Mouse (Mus musculus) lung, adult 2 months (tissue): ENCODE measurements around the gene Cotl1. TPM values are rescaled to one million over a fixed set of nuclear protein-coding genes. Genes with fewer than 3 reads are reported as not detected.

Experiments
- DNase-seq: peaks from one replicate; pipeline ENCODE4 v3.0.0; 2022
- H3K4me1 ChIP-seq: fragments of 200-500 bp; 2 replicates; pipeline ENCODE4 v1.6.1; 2011; ENCODE audit warnings: low read length; ENCODE audit not compliant: control insufficient read depth, insufficient read depth
- H3K4me3 ChIP-seq: fragments of 200-500 bp; replicated peaks from 2 replicates; pipeline ENCODE3; 2011; ENCODE audit warnings: low read depth, mild to moderate bottlenecking, control low read depth, low read length; ENCODE audit errors: extremely low read depth
- CTCF ChIP-seq: fragments of 200-500 bp; IDR thresholded peaks from 2 replicates; pipeline ENCODE4 v1.5.1; 2011; ENCODE audit warnings: mild to moderate bottlenecking, low read length, control low read depth; ENCODE audit not compliant: insufficient read depth
- POLR2A ChIP-seq: fragments of 200-500 bp; IDR thresholded peaks from 2 replicates; pipeline ENCODE4 v1.6.1; 2011; ENCODE audit warnings: low read depth, mild to moderate bottlenecking, control low read depth, low read length, borderline replicate concordance; ENCODE audit errors: extremely low read depth
- WGBS: fragments of 180-500 bp; shearing (Covaris S2); methylation state at CpG from one replicate; pipeline ENCODE4 v1.1.7; 2018; 5-methylcytosine and 5-hydroxymethylcytosine counted together
- polyA plus RNA-seq: library from polyadenylated mRNA; depleted of rRNA; stranded (reverse); fragments of >200 nt; gene quantifications from 2 replicates; pipeline ENCODE4 v1.2.3, GENCODE M21; 2012; rRNA removed

The Cotl1 gene
- polyA plus RNA-seq, 1 experiment = 180 TPM

DNA sequence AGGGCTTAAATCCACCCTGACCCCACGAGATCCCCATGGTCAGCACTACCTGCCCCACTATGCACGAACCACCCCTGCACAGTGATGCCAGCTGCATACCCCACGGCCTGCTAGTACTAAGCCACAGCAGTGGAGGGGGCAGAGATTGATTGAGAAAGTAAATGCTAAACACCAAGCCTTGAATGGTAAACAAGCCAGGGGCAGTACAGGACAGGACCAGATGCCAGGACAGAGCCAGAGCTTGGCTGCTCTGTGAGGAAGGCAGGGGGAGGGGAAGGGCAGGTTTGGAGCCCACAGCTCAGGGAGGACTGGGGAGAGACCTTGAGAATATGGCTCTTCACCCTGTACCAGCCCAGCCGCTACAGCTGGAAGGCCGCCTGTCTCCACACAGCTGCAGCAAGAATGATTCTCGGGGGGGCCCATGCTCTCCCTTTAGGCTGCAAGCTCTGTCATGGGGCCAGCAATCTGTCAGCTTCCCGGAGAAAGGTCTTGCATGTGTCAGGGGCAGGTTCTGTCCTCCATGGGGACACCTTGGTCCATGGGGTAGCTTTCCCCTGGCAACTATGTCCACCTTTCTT lies 63.6 kb downstream of the Cotl1 start:
- WGBS = 75% methylated on average over 7 of the region's 7 CpGs
- no peak for DNase-seq
- Histone ChIP-seq H3K4me1 (peaks cover 10% of the 10 kb centered on the region), H3K4me3 (no peak overlapping the region)
- TF ChIP-seq POLR2A = no peak
- no peak for TF ChIP-seq CTCF

DNA sequence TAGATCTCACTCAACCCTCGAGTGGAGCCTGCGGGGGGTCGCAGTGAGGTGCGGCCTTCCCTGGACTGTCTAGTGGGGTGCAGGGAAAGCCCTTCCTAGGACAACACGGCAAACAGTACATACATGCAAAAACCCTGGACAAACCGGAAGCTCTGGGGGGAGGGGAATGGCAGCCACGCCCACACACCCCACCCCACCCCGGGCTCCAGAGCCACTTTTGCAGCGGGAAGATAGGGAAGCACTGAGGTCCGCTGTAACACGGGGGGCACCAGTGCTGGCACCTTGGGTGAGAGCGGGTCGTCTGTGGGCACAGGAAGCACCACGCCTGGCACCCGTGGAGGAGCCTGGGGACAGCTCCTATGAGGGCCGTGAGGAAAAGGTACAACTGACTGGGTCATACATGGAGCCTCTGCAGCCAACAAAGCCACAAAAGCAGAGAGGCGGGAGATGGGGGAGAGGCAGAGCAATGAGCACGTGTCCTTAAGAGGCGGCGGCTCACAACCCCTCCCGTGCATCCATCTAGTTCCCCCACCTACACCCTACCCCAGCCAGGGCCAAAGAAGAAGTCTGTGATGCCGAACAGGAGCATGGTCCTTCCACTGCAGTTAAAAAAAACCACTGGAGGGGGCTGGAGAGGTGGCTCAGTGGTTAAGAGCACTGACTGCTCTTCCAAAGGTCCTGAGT lies 74.4 kb downstream of the Cotl1 start:
- H3K4me3 ChIP-seq = no peak overlapping the region
- H3K4me1 ChIP-seq = no peaks in the 10 kb centered on the region
- WGBS = 72% methylated on average over 22 of the region's 22 CpGs
- DNase-seq = no peak
- no peak for TF ChIP-seq POLR2A

DNA sequence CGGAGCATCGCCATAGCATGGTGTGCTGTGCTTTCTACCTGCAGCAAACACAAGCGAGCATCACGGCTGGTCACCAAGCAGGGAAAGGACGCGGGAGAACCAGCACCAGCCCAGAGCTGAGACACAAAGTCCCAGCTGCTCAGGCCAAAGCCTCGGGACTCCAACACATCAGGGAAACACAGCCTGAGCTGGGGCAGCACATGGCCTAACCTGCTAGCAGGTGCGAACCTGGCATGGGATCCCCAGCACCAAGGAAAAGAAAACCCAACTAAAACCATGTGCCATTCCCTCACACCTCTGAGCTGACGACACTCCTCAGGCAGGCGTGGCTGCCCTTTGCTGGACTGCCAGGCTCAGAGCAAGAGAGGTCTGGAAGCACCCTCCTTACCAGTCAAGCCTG lies 75.0 kb downstream of the Cotl1 start:
- no peak for TF ChIP-seq CTCF
- TF ChIP-seq POLR2A = no peak
- H3K4me3 ChIP-seq = no peak overlapping the region
- DNase-seq = no peak
- no peaks in the 10 kb centered on the region for H3K4me1 ChIP-seq
- WGBS = 91% methylated on average over 10 of the region's 10 CpGs

- TF ChIP-seq POLR2A = no peak
- TF ChIP-seq CTCF = no peak
- Histone ChIP-seq H3K4me1 (no peaks in the 10 kb centered on the region), H3K4me3 (no peak overlapping the region)
- 88% methylated on average over 21 of the region's 21 CpGs for WGBS
- DNase-seq = no peak
These were observed 77.8 kb downstream of the Cotl1 start for GRCm38 (mm10) chr8:119762226-119763220.

GRCm38 (mm10) chr8:119761692-119762091 lies 78.7 kb downstream of the Cotl1 start:
- H3K4me3 ChIP-seq = no peak overlapping the region
- WGBS = 91% methylated on average over 11 of the region's 11 CpGs
- DNase-seq = no peak
- H3K4me1 ChIP-seq = no peaks in the 10 kb centered on the region
- TF ChIP-seq POLR2A = no peak
- TF ChIP-seq CTCF = no peak

Other genes with a start within 250 kb of the Cotl1 start
- gene Taf1c, start 235.3 kb downstream of the Cotl1 start, polyA plus RNA-seq = 17.6 and 19.5 TPM in 2 replicates
- gene Adad2, start 227.8 kb downstream of the Cotl1 start, polyA plus RNA-seq = not detected in 2 replicates
- 0.17 and 0.51 TPM in 2 replicates for gene Kcng4, start 204.9 kb downstream of the Cotl1 start, polyA plus RNA-seq
- 122 and 130 TPM in 2 replicates for gene Wfdc1, start 174.2 kb downstream of the Cotl1 start, polyA plus RNA-seq
- 5.4 and 7.2 TPM in 2 replicates for gene Atp2c2, start 140.5 kb downstream of the Cotl1 start, polyA plus RNA-seq
- gene Tldc1, start 62.1 kb downstream of the Cotl1 start, polyA plus RNA-seq = 10.2 and 10.8 TPM in 2 replicates
- 28.9 and 47.8 TPM in 2 replicates for gene Klhl36, start 21.7 kb upstream of the Cotl1 start, polyA plus RNA-seq
- 70.9 and 78.1 TPM in 2 replicates for gene Usp10, start 69.8 kb upstream of the Cotl1 start, polyA plus RNA-seq
- gene Gm20388, start 70.3 kb upstream of the Cotl1 start, polyA plus RNA-seq = 58.5 and 67.8 TPM in 2 replicates
- 66.9 and 71.0 TPM in 2 replicates for gene Crispld2, start 151.9 kb upstream of the Cotl1 start, polyA plus RNA-seq